Mouse (Mus musculus) heart, postnatal 0 days (tissue): ENCODE measurements at regions not wholly inside any gene's neighbourhood (a gene's known extent, or its start where the extent isn't known, plus 50 kb on each side); places are given as distances from the start of the nearest gene placed in this dataset.

Experiments
- CTCF ChIP-seq: IDR thresholded peaks from 2 replicates; pipeline ENCODE4 v1.5.1; 2016; ENCODE audit warnings: antibody characterized with exemption, control low read depth, low read depth
- EP300 ChIP-seq: IDR thresholded peaks from 2 replicates; pipeline ENCODE4 v1.6.1; 2016; ENCODE audit warnings: antibody characterized with exemption, low read depth

- TF ChIP-seq CTCF (no peak), EP300 (no peak)
These were observed 421.1 kb upstream of the 3110018I06Rik start for GRCm38 (mm10) chr12:107067346-107067745.
